ENCODE assay signal across 7 mouse cellular contexts in genomic region chr5:30889088-30889754, GRCm38 (mm10). TPM values are rescaled to one million over a fixed set of nuclear protein-coding genes. Genes with fewer than 3 reads are reported as not detected.
A peak's percentile ranks its signal among the peaks of the same experiment; 100 is the strongest.
DNase-seq lines count a peak whose midpoint lies in the region; ATAC-seq and TF ChIP-seq lines count a peak whose summit lies in the region.

No protein-coding gene starts in this region.

- under 1% methylated on average over 39 of the region's 42 CpGs for WGBS in lung, embryonic 14.5 days
- WGBS in forebrain, postnatal 0 days: 1% methylated on average over 40 of the region's 42 CpGs
- WGBS in liver, embryonic 15.5 days (ENCODE audit: insufficient replicate concordance): under 1% methylated on average over 40 of the region's 42 CpGs

- H3K4me1 ChIP-seq in lung, embryonic 14.5 days (ENCODE audit: insufficient read depth): peaks cover 9% of the 10 kb centered on the region; the same call in 1 of the 2 replicates
- peaks cover 9% of the 10 kb centered on the region for H3K4me1 ChIP-seq in forebrain, postnatal 0 days (ENCODE audit: insufficient read depth)
- peaks cover 50% of the 10 kb centered on the region for H3K4me1 ChIP-seq in liver, embryonic 15.5 days (replicated peaks)

- peaks cover 38% of the 10 kb centered on the region for H3K36me3 ChIP-seq in lung, embryonic 14.5 days (ENCODE audit: insufficient read depth)
- H3K36me3 ChIP-seq in forebrain, postnatal 0 days (ENCODE audit: insufficient read depth): peaks cover 36% of the 10 kb centered on the region
- H3K36me3 ChIP-seq in liver, embryonic 15.5 days (replicated peaks): peaks cover 28% of the 10 kb centered on the region

- peak; percentile 15; the same call in 1 of the 2 replicates for ATAC-seq in lung, embryonic 14.5 days (ENCODE audit: insufficient read depth)
- ATAC-seq in forebrain, postnatal 0 days: no peak; the same call in 1 of the 2 replicates
- ATAC-seq in liver, embryonic 15.5 days (ENCODE audit: insufficient read depth): peak; percentile 11

- no peak for DNase-seq in lung, embryonic 14.5 days
- DNase-seq in lung, postnatal 10 days: no peak
- peak; percentile 21 for DNase-seq in c-Kit-positive CD71-positive TER-119-positive erythroid progenitor cells, embryonic 14.5 days (ENCODE audit: low spot score)
- peak; percentile 68 for DNase-seq in forebrain, postnatal 0 days
- DNase-seq in adrenal gland, postnatal 25 days: no peak
- DNase-seq in thymus, postnatal 14 days: no peak

- H3K4me3 ChIP-seq in lung, embryonic 14.5 days (ENCODE audit: low read depth, low read length): peak overlapping the region; percentile 74
- peak overlapping the region; percentile 85 for H3K4me3 ChIP-seq in forebrain, postnatal 0 days (ENCODE audit: low read depth, low read length)
- peak overlapping the region; percentile 84 for H3K4me3 ChIP-seq in liver, embryonic 15.5 days (replicated peaks)

- no peak for TF ChIP-seq CTCF in lung, embryonic 14.5 days (IDR thresholded peaks at IDR 0.05; ENCODE audit: low read depth)
- no peak for TF ChIP-seq CTCF in forebrain, postnatal 0 days (IDR thresholded peaks at IDR 0.05; ENCODE audit: low read depth)

- H3K9me3 ChIP-seq in lung, embryonic 14.5 days (ENCODE audit: low read depth, low read length): no peaks in the 10 kb centered on the region
- H3K9me3 ChIP-seq in forebrain, postnatal 0 days (ENCODE audit: low read length): no peaks in the 10 kb centered on the region
- H3K9me3 ChIP-seq in liver, embryonic 15.5 days (replicated peaks): no peaks in the 10 kb centered on the region

- peak overlapping the region; percentile 96 for H3K27ac ChIP-seq in lung, embryonic 14.5 days (ENCODE audit: low read depth)
- peak overlapping the region; percentile 98 for H3K27ac ChIP-seq in forebrain, postnatal 0 days (ENCODE audit: low read depth, low read length)
- peak overlapping the region; percentile 93 for H3K27ac ChIP-seq in liver, embryonic 15.5 days (replicated peaks)

- peak overlapping the region; percentile 75 for H3K4me2 ChIP-seq in lung, embryonic 14.5 days
- peak overlapping the region; percentile 85 for H3K4me2 ChIP-seq in forebrain, postnatal 0 days (ENCODE audit: low read depth)
- H3K4me2 ChIP-seq in liver, embryonic 15.5 days: peak overlapping the region; percentile 83

- no peaks in the 10 kb centered on the region for H3K27me3 ChIP-seq in lung, embryonic 14.5 days (ENCODE audit: insufficient read depth, low read length)
- H3K27me3 ChIP-seq in forebrain, postnatal 0 days (ENCODE audit: insufficient read depth, low read length): no peaks in the 10 kb centered on the region
- no peaks in the 10 kb centered on the region for H3K27me3 ChIP-seq in liver, embryonic 15.5 days

- peak overlapping the region; percentile 81 for H3K9ac ChIP-seq in lung, embryonic 14.5 days
- H3K9ac ChIP-seq in forebrain, postnatal 0 days: peak overlapping the region; percentile 90
- peak overlapping the region; percentile 75 for H3K9ac ChIP-seq in liver, embryonic 15.5 days

RNA-seq across cellular contexts. Expression of gene Agbl5, which starts 0.7 kb away (rescaled TPM):
- 25.2 and 26.0 TPM in 2 replicates for polyA plus RNA-seq in lung, embryonic 14.5 days (2014; fragmentation: Nextera tagmentation; extraction: Ambion mirVana)
- total RNA-seq in forebrain, postnatal 0 days (2014; rRNA removed): 36.6 and 52.2 TPM in 2 replicates
- polyA plus RNA-seq in forebrain, postnatal 0 days (2015; fragmentation: Nextera tagmentation; extraction: Ambion mirVana): 15.3 and 21.5 TPM in 2 replicates
- polyA plus RNA-seq in liver, embryonic 15.5 days (2015; fragmentation: Nextera tagmentation; extraction: Ambion mirVana): 4.8 and 5.7 TPM in 2 replicates
- total RNA-seq in adrenal gland, postnatal 25 days (2021): 12.1 and 17.3 TPM in 2 replicates

RNA-seq across cellular contexts. Expression of gene Ost4, which starts 18.4 kb away (rescaled TPM):
- 472 and 477 TPM in 2 replicates for polyA plus RNA-seq in lung, embryonic 14.5 days (2014; fragmentation: Nextera tagmentation; extraction: Ambion mirVana)
- total RNA-seq in forebrain, postnatal 0 days (2014; rRNA removed): 116 and 130 TPM in 2 replicates
- 190 and 236 TPM in 2 replicates for polyA plus RNA-seq in forebrain, postnatal 0 days (2015; fragmentation: Nextera tagmentation; extraction: Ambion mirVana)
- polyA plus RNA-seq in liver, embryonic 15.5 days (2015; fragmentation: Nextera tagmentation; extraction: Ambion mirVana): 312 and 329 TPM in 2 replicates
- total RNA-seq in adrenal gland, postnatal 25 days (2021): 190 and 207 TPM in 2 replicates

RNA-seq across cellular contexts. Expression of gene Tmem214, which starts 21.4 kb away (rescaled TPM):
- polyA plus RNA-seq in lung, embryonic 14.5 days (2014; fragmentation: Nextera tagmentation; extraction: Ambion mirVana): 72.3 and 72.5 TPM in 2 replicates
- 51.2 and 61.4 TPM in 2 replicates for total RNA-seq in forebrain, postnatal 0 days (2014; rRNA removed)
- polyA plus RNA-seq in forebrain, postnatal 0 days (2015; fragmentation: Nextera tagmentation; extraction: Ambion mirVana): 41.7 and 49.2 TPM in 2 replicates
- 42.8 and 44.0 TPM in 2 replicates for polyA plus RNA-seq in liver, embryonic 15.5 days (2015; fragmentation: Nextera tagmentation; extraction: Ambion mirVana)
- total RNA-seq in adrenal gland, postnatal 25 days (2021): 49.2 and 52.8 TPM in 2 replicates

RNA-seq across cellular contexts. Expression of gene Emilin1, which starts 24.0 kb away (rescaled TPM):
- 162 and 185 TPM in 2 replicates for polyA plus RNA-seq in lung, embryonic 14.5 days (2014; fragmentation: Nextera tagmentation; extraction: Ambion mirVana)
- 10.0 and 11.3 TPM in 2 replicates for total RNA-seq in forebrain, postnatal 0 days (2014; rRNA removed)
- 9.6 and 10.0 TPM in 2 replicates for polyA plus RNA-seq in forebrain, postnatal 0 days (2015; fragmentation: Nextera tagmentation; extraction: Ambion mirVana)
- 37.6 and 46.8 TPM in 2 replicates for polyA plus RNA-seq in liver, embryonic 15.5 days (2015; fragmentation: Nextera tagmentation; extraction: Ambion mirVana)
- 41.3 and 57.2 TPM in 2 replicates for total RNA-seq in adrenal gland, postnatal 25 days (2021)

RNA-seq across cellular contexts. Expression of gene Khk, which starts 32.0 kb away (rescaled TPM):
- polyA plus RNA-seq in lung, embryonic 14.5 days (2014; fragmentation: Nextera tagmentation; extraction: Ambion mirVana): 13.0 and 15.0 TPM in 2 replicates
- total RNA-seq in forebrain, postnatal 0 days (2014; rRNA removed): 4.5 and 5.3 TPM in 2 replicates
- polyA plus RNA-seq in forebrain, postnatal 0 days (2015; fragmentation: Nextera tagmentation; extraction: Ambion mirVana): 11.7 and 13.2 TPM in 2 replicates
- 33.1 and 35.9 TPM in 2 replicates for polyA plus RNA-seq in liver, embryonic 15.5 days (2015; fragmentation: Nextera tagmentation; extraction: Ambion mirVana)
- 28.5 and 58.5 TPM in 2 replicates for total RNA-seq in adrenal gland, postnatal 25 days (2021)

Comparison
In these comparisons a context has a peak if more than half of its experiments do, and no peak if none do; other contexts are left out.
1. DNase-seq: peak in c-Kit-positive CD71-positive TER-119-positive erythroid progenitor cells, embryonic 14.5 days (single experiment) and forebrain, postnatal 0 days (single experiment); none in lung, embryonic 14.5 days (single experiment), lung, postnatal 10 days (single experiment), adrenal gland, postnatal 25 days (single experiment) and thymus, postnatal 14 days (single experiment).
2. Peak in every context shown above with its lines, with median percentiles within 50 percentile points of each other: H3K27ac ChIP-seq, H3K4me2 ChIP-seq, H3K4me3 ChIP-seq and H3K9ac ChIP-seq.